Mouse (Mus musculus): Measurements from ENCODE around the gene Atp5g1.

The Atp5g1 gene

DNA sequence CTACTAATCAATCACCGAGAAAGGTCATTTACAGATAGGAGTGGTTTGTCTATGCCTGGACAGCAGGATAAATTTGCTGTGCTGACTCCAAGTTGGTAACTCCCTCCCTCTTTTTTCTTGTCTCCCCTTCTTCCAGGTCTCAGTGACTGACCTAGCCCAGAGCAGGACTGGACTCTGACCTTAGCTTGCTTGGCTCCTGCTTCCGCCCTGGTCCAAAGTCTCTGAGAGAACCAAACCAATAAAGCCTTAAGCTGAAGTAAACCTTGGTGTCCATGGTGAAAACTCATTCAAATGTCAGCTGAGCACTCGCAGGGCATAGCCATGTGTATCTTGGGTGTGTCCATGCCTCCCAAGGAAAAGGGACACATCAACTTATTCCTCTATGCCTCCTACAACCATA lies 44.9 kb downstream of the Atp5g1 start:
- intact Hi-C loops (cut with DNase I) = no loop called here

DNA sequence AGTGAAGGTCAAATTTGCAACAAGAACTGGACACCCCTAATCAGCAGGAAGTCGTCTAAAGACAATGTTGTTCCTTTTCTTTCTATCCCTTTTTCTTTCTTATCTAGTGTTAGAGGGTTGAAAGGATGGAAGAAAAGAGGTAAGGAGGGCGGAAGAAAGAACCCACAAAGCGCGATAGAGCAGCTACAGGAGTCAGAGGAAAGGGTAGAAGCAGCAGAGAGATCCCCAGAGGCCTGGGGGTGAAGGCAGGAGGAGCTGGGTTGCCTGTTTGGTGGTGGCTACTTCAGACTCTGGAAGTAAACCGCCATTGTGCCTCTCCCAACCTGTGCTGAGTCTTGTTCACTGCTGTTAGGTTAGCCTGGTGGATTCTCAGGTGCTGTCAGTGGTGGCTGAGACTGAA lies 47.3 kb downstream of the Atp5g1 start:
- intact Hi-C loops (cut with DNase I) = no loop called here

DNA sequence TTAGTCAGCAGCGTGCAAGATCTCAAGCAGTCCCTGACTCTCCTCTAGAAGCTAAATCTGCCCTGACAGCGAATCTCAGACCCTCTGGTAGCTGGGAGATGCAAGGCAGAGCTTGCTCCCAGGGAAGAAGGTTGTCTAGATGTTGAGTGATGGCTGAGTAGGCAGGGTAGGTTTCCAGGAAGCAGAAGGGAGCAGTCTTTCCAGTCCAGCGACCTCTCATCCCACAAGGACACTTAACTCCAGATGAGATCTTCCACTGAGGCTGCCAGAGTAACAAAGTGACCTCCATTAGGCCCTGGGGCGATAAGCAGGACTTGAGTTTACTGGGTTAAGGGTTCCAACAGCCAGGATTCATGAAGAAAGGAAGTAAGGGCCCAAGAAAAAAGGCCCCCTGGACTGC lies 54.8 kb downstream of the Atp5g1 start:
- intact Hi-C loops (cut with DNase I) = no loop called here
